Mouse (Mus musculus) thymus, adult 2 months (tissue): ENCODE measurements at regions not wholly inside any gene's neighbourhood (a gene's known extent, or its start where the extent isn't known, plus 50 kb on each side); places are given as distances from the start of the nearest gene placed in this dataset.

Experiments
- CTCF ChIP-seq: fragments of 200-500 bp; IDR thresholded peaks from 2 replicates; pipeline ENCODE4 v1.5.1; 2012; ENCODE audit warnings: mild to moderate bottlenecking, control low read depth, low read length, moderate library complexity, borderline replicate concordance; ENCODE audit not compliant: control insufficient read depth, poor library complexity, insufficient read depth; ENCODE audit errors: extremely low read depth
- POLR2A ChIP-seq: fragments of 200-500 bp; IDR thresholded peaks from 2 replicates; pipeline ENCODE4 v1.6.1; 2012; ENCODE audit warnings: mild to moderate bottlenecking, low read length, control low read depth, moderate library complexity; ENCODE audit not compliant: control insufficient read depth, poor library complexity, insufficient read depth; ENCODE audit errors: extremely low read depth

DNA sequence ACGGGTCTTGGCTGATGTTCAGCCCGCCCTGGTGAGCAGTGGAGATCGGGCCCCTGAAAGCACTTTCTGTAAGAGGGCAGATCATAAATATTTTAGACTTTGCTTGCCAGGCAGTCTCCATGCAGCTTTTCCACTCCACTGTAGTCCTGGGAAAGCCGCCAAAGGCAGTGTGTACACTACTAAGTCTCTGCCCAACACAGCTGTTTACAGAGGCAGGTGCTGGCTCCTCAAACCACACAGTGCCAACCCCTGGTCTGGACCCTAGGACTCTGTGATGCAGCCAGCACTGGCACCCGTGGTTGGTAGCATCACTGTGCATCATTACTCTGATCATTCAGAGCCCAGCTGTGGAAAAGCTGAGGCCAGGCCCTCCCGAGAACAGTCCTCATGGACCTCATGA is 458.4 kb downstream of the Cdh26 start:
- TF ChIP-seq POLR2A (no peak), CTCF (no peak)
